Mouse (Mus musculus) heart, embryonic 11.5 days (tissue): Measurements from ENCODE around the gene Olfr287. TPM values are rescaled to one million over a fixed set of nuclear protein-coding genes. Genes with fewer than 3 reads are reported as not detected.

Experiments used
- ATAC-seq: fragments of 200-750 bp; cut with Nextera tagmentation; replicated peaks from 2 replicates; pipeline ENCODE4 v1.8.0; 2017; ENCODE audit warnings: moderate library complexity; ENCODE audit not compliant: insufficient number of reproducible peaks, low FRiP score, low TSS enrichment
- H3K27ac ChIP-seq: fragments of 300-500 bp; sonication (generic); 2 replicates; pipeline ENCODE4 v1.5.1; 2014; ENCODE audit warnings: mild to moderate bottlenecking, low read depth, low read length
- H3K27me3 ChIP-seq: fragments of 300-500 bp; sonication (generic); 2 replicates; pipeline ENCODE4 v1.6.1; 2014; ENCODE audit warnings: mild to moderate bottlenecking, low read length, mixed read lengths; ENCODE audit not compliant: control insufficient read depth, insufficient read depth
- H3K36me3 ChIP-seq: fragments of 300-500 bp; sonication (generic); 2 replicates; pipeline ENCODE4 v1.6.1; 2014; ENCODE audit warnings: mild to moderate bottlenecking, low read length, moderate library complexity, mixed read lengths; ENCODE audit not compliant: control insufficient read depth, insufficient read depth
- H3K4me1 ChIP-seq: fragments of 300-500 bp; sonication (generic); 2 replicates; pipeline ENCODE4 v1.6.1; 2014; ENCODE audit warnings: low read length; ENCODE audit not compliant: control insufficient read depth, insufficient read depth
- H3K4me2 ChIP-seq: fragments of 300-500 bp; sonication (generic); 2 replicates; pipeline ENCODE4 v1.6.1; 2014; ENCODE audit warnings: mild to moderate bottlenecking, moderate library complexity
- H3K4me3 ChIP-seq: fragments of 300-500 bp; sonication (generic); 2 replicates; pipeline ENCODE4 v1.5.1; 2014; ENCODE audit warnings: low read depth, low read length
- H3K9ac ChIP-seq: fragments of 300-500 bp; sonication (generic); 2 replicates; pipeline ENCODE4 v1.6.1; 2014; ENCODE audit warnings: mild to moderate bottlenecking, low read depth, low read length, moderate library complexity
- H3K9me3 ChIP-seq: fragments of 300-500 bp; sonication (generic); replicated peaks from 2 replicates; pipeline ENCODE4 v1.6.1; 2016; ENCODE audit warnings: low read length; ENCODE audit not compliant: control insufficient read depth
- WGBS: fragments of 180-500 bp; shearing (Covaris S2); extraction: QIAGEN DNeasy Blood & Tissue Kit; methylation state at CpG from one replicate; pipeline ENCODE4 v1.1.7; 2014; ENCODE audit not compliant: insufficient replicate concordance; 5-methylcytosine and 5-hydroxymethylcytosine counted together
- polyA plus RNA-seq: library from polyadenylated mRNA; unstranded; fragments of >200 nt; fragmentation: Nextera tagmentation; extraction: Ambion mirVana; gene quantifications from 2 replicates; pipeline ENCODE4 v1.2.1, GENCODE M21; 2014

Gene Olfr287
- polyA plus RNA-seq, 1 experiment from 2014 or later: not detected

GRCm38 (mm10) chr15:98177320-98177719, 43.5 kb downstream of the Olfr287 start:
- Histone ChIP-seq H3K4me1 (peaks cover 6% of the 10 kb centered on the region; the same call in 1 of the 2 replicates), H3K4me3 (no peak overlapping the region), H3K27ac (no peak overlapping the region), H3K9me3 (no peaks in the 10 kb centered on the region), H3K27me3 (peaks cover 18% of the 10 kb centered on the region), H3K36me3 (no peaks in the 10 kb centered on the region), H3K4me2 (no peak overlapping the region), H3K9ac (no peak overlapping the region)
- WGBS: 63% methylated on average over 3 of the region's 3 CpGs
- ATAC-seq: no peak

GRCm38 (mm10) chr15:98173821-98174220, 47.0 kb downstream of the Olfr287 start:
- no peak for ATAC-seq
- no peak overlapping the region for H3K4me3 ChIP-seq
- H3K27me3 ChIP-seq: peaks cover 45% of the 10 kb centered on the region

GRCm38 (mm10) chr15:98172113-98172512, 48.7 kb downstream of the Olfr287 start:
- Histone ChIP-seq H3K36me3 (no peaks in the 10 kb centered on the region), H3K27ac (no peak overlapping the region), H3K9me3 (no peaks in the 10 kb centered on the region), H3K4me1 (no peaks in the 10 kb centered on the region), H3K27me3 (peaks cover 61% of the 10 kb centered on the region), H3K4me2 (no peak overlapping the region), H3K4me3 (no peak overlapping the region), H3K9ac (no peak overlapping the region)
- 66% methylated on average over 5 of the region's 5 CpGs for WGBS
- ATAC-seq: no peak

More at GRCm38 (mm10) chr15:98173821-98174220, 47.0 kb downstream of the Olfr287 start:
- Histone ChIP-seq H3K9ac (no peak overlapping the region), H3K27ac (no peak overlapping the region), H3K4me1 (no peaks in the 10 kb centered on the region), H3K36me3 (no peaks in the 10 kb centered on the region), H3K4me2 (no peak overlapping the region), H3K9me3 (no peaks in the 10 kb centered on the region)
- WGBS: 45% methylated on average over 8 of the region's 8 CpGs

GRCm38 (mm10) chr15:98170917-98171316, 49.9 kb downstream of the Olfr287 start:
- WGBS: 66% methylated on average over 9 of the region's 9 CpGs

GRCm38 (mm10) chr15:98170365-98170764, 50.5 kb downstream of the Olfr287 start:
- peaks cover 78% of the 10 kb centered on the region for H3K27me3 ChIP-seq

More at GRCm38 (mm10) chr15:98170917-98171316, 49.9 kb downstream of the Olfr287 start:
- H3K4me1 ChIP-seq: no peaks in the 10 kb centered on the region
- H3K4me3 ChIP-seq: no peak overlapping the region
- no peak overlapping the region for H3K4me2 ChIP-seq
- H3K36me3 ChIP-seq: no peaks in the 10 kb centered on the region
- ATAC-seq: no peak
- no peak overlapping the region for H3K9ac ChIP-seq
- H3K27me3 ChIP-seq: peaks cover 73% of the 10 kb centered on the region
- no peaks in the 10 kb centered on the region for H3K9me3 ChIP-seq
- H3K27ac ChIP-seq: no peak overlapping the region

GRCm38 (mm10) chr15:98168622-98169004, 52.2 kb downstream of the Olfr287 start:
- H3K9ac ChIP-seq: no peak overlapping the region
- H3K9me3 ChIP-seq: no peaks in the 10 kb centered on the region
- WGBS: 6% methylated on average over 19 of the region's 19 CpGs
- H3K4me3 ChIP-seq: peak overlapping the region; percentile 46
- H3K4me1 ChIP-seq: no peaks in the 10 kb centered on the region
- no peaks in the 10 kb centered on the region for H3K36me3 ChIP-seq
- no peak overlapping the region for H3K27ac ChIP-seq
- H3K27me3 ChIP-seq: peaks cover 77% of the 10 kb centered on the region
- no peak for ATAC-seq
- peak overlapping the region; percentile 74 for H3K4me2 ChIP-seq

More at GRCm38 (mm10) chr15:98170365-98170764, 50.5 kb downstream of the Olfr287 start:
- no peak for ATAC-seq
- Histone ChIP-seq H3K4me2 (no peak overlapping the region), H3K4me3 (no peak overlapping the region), H3K9me3 (no peaks in the 10 kb centered on the region), H3K9ac (no peak overlapping the region), H3K36me3 (no peaks in the 10 kb centered on the region), H3K4me1 (no peaks in the 10 kb centered on the region), H3K27ac (no peak overlapping the region)
- 45% methylated on average over 7 of the region's 7 CpGs for WGBS

- H3K9me3 ChIP-seq: no peaks in the 10 kb centered on the region
- H3K9ac ChIP-seq: peak overlapping the region; percentile 40; the same call in 1 of the 2 replicates
- no peaks in the 10 kb centered on the region for H3K36me3 ChIP-seq
- H3K4me3 ChIP-seq: peak overlapping the region; percentile 46
- H3K27me3 ChIP-seq: peaks cover 72% of the 10 kb centered on the region
- peak overlapping the region; percentile 74 for H3K4me2 ChIP-seq
- no peak overlapping the region for H3K27ac ChIP-seq
- peak; percentile 52 for ATAC-seq
- 2% methylated on average over 69 of the region's 69 CpGs for WGBS
- no peaks in the 10 kb centered on the region for H3K4me1 ChIP-seq
These were observed 52.9 kb downstream of the Olfr287 start for GRCm38 (mm10) chr15:98167645-98168621.

GRCm38 (mm10) chr15:98166963-98167644, 53.8 kb downstream of the Olfr287 start, which contains the start of gene Ccdc184:
Gene Ccdc184, plus strand, starts transcription at chr15:98167158.
- no peak for ATAC-seq
- 5% methylated on average over 18 of the region's 18 CpGs for WGBS
- peaks cover 65% of the 10 kb centered on the region for H3K27me3 ChIP-seq

More at GRCm38 (mm10) chr15:98166963-98167644, 53.8 kb downstream of the Olfr287 start, which contains the start of gene Ccdc184:
- Histone ChIP-seq H3K9me3 (no peaks in the 10 kb centered on the region), H3K4me2 (peak within 1 kb of the TSS; percentile 74), H3K36me3 (no peaks in the 10 kb centered on the region), H3K9ac (peak within 1 kb of the TSS; percentile 40; the same call in 1 of the 2 replicates), H3K4me1 (peaks cover 3% of the 10 kb centered on the region; the same call in 1 of the 2 replicates), H3K4me3 (peak within 1 kb of the TSS; percentile 46), H3K27ac (no peak within 1 kb of the TSS)
